Mouse (Mus musculus) monocyte, adult 2 months (primary cell): ENCODE measurements around the gene Usp32.

Experiments used
- DNase-seq, 2 experiments: peaks; one replicate each; pipeline ENCODE4 v3.0.0; 2022; ENCODE audit warnings: low spot score in 2 of 2, low read depth in 1 of 2

Gene Usp32

DNA sequence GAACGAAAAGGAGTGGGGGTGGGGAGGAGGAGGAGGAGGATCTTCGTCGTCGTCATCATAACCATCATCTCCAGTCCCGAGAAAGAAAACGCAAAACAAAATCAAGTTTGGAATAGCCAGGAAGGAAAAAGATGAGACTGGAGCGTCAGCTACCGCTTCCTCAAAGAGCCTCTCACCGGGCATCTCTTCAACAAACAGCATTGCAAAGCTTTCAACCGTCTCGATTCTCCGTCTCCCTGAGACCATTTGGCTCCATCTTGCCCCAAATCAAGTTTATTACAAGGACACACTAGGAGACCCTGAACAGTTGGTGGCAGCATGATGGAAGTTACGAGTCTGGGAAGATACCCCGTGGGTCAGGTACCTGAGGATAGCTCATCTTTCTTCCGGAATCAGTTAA is 182.8 kb downstream of the Usp32 start:
- DNase-seq = no peak

DNA sequence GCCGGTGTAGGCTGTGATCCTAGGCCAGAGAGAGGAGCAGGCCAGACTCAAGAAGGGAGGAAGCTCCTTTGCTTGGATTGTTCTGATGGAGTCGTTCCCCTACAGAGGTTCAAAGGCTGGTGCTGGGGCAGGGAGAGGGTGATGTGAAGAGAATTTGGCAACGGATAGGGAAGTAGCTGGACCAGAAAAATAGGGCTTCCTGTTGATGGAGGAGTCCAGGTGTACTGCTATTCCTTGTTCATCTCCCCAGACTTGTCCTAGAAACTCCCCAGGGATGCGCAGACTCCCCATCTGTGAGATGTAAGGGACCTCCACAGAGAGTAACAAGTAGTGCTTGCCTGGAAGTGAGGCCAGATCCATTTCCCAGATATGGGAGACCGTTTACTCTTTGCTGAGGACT is 183.6 kb downstream of the Usp32 start:
- no peak for DNase-seq

- no peak for DNase-seq
These were observed 187.3 kb downstream of the Usp32 start for GRCm38 (mm10) chr11:84952611-84953010.

DNA sequence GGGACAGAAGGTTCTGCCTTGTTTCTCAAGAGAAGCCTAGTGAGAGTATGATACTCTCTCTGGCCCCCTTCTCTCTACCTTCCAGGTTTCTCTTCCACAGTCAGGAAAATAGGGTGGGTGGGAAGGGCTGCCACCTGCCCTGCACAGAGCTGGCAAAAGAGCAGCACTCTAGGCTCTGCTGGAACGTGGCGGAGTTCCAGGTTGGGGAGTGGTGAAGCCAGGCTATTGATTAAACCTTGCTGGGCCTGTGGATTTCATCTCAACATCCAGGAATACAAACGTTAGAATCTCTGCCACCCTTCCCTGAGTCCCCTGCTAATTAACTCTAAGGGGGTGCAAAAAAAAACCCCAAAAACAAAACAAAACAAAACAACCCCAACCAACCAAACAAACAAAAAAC is 191.4 kb downstream of the Usp32 start:
- DNase-seq = no peak

GRCm38 (mm10) chr11:84948114-84948513 is 191.8 kb downstream of the Usp32 start:
- DNase-seq = no peak

- no peak for DNase-seq
These were observed 192.8 kb downstream of the Usp32 start for GRCm38 (mm10) chr11:84947206-84947605.

- no peak for DNase-seq
These were observed 194.1 kb downstream of the Usp32 start for GRCm38 (mm10) chr11:84945841-84946240.

DNA sequence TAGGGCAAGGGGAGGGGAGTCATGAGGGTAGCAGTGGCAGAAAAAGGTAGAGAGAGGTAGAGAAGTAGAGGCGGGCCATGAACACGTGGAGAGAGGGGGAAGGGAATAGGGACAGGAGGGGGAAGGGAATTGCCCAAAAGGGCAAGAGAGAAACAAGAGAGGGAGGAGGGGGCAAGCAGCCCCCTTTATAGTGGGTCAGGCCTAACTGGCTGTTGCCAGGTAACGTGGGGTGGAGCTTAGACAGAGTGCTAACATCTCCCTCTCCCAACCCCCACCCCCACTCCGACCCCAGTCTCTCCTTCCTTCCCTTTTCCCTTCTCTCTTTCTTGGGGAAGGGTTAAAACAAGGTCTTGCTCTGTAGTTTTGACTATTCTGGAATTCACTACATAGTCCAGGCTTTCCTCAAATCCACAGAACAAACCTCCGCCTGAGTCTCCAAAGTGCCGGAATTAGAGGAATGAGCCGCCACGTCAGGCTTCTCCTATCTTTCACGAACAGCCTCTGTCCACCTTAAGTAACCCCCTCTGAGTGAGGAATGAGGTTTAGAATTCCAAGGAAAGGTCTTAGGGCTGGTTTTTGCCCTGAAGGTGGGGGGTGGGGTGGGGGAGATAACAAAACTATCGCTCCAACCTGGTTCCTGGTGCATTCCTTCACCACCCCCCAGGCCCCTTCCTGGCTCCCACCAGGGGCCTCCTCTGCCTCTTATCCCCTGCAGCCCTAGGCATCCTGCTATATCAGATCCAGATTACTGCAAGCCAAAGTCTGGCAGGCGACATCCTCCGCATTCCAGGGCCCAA is 195.1 kb downstream of the Usp32 start:
- no peak for DNase-seq

DNA sequence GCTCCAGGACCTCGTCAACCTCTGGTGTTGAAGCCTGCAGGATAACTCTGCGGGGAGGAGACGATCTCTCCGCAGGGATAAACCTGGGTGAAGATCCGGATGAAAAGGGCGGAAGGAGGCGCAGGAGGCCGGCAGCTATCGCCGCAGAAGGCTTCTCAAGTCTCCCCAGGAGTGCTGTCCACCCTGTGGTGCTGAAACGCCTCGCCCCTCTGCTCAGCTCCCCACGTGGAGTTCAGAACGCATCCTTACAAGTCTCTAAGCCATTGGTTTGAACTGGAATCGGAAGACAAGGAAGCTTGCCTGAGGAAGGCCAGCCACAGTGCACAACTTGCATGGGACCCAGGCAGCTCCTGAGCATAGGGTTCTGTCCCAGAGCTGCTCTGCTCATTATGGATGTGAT is 196.0 kb downstream of the Usp32 start:
- DNase-seq = no peak

GRCm38 (mm10) chr11:84940140-84940539 is 199.8 kb downstream of the Usp32 start:
- DNase-seq = no peak

GRCm38 (mm10) chr11:84939508-84940053 is 200.4 kb downstream of the Usp32 start:
- no peak for DNase-seq
